ENCODE assay signal across 8 mouse cellular contexts in the genomic region with DNA sequence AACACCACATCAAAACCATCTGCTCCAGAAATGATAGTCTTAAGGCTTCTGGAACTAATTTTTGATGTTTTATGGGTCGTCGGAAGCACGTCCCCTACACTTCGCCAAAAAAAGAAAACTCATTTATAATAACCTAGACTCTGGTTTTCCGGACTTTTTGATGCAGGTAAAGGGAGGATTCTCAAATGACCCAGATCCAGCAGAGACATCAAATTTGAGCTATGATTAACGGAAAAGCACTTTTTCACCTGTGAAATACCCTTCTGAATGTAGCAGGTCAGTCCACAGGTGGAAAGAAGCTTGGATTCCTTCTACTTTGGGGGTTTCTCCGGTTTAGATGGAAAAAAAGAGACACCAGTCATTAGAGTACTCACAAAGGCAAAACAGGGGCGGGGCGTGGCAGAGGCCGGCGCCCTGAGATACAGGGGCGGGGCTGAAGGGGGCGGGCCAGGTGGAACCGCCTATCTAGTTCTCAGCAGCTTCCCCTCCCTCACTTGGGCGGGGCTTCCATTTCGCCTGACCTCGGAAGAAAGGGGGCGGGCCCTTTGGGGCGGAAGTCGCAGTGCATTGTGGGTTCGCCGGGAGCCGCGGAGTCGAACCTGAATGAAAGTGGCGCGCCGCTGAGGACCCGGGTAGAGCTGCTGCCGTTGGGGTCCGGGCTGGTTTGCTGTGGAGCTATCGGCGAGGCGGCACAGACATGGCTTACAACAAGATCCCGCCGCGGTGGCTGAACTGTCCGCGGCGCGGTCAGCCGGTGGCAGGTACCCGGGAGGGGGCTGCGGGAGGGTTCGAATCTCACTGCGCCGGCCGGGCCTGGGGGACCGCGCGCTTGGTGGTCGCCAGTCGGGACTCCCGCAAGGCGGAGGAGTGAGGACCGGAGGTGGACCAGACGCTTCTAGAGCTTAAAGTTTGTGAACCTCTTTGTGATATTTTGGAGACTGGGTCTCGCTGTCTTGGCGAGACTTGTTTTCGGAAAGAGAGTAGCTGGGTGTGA. TPM values are rescaled to one million over a fixed set of nuclear protein-coding genes. Genes with fewer than 3 reads are reported as not detected.
A peak's percentile ranks its signal among the peaks of the same experiment; 100 is the strongest.
DNase-seq lines count a peak whose midpoint lies in the region; ATAC-seq lines count a peak whose summit lies in the region.

A gene (plus strand): TSS at position 548 of the 994 bp plus-strand sequence.

- H3K9me3 ChIP-seq in lung, embryonic 16.5 days (ENCODE audit: control insufficient read depth, low read length), result no peaks in the 10 kb centered on the region

- peak within 1 kb of the TSS; percentile 87 for H3K9ac ChIP-seq in lung, embryonic 16.5 days (ENCODE audit: low read length)

- peak within 1 kb of the TSS; percentile 70 for H3K4me2 ChIP-seq in lung, embryonic 16.5 days (ENCODE audit: low read depth, low read length)

- H3K4me1 ChIP-seq in lung, embryonic 16.5 days (replicated peaks; ENCODE audit: control insufficient read depth, insufficient read depth, low read length), result peaks cover 5% of the 10 kb centered on the region; the same call in 1 of the 2 replicates

- H3K4me3 ChIP-seq in lung, embryonic 16.5 days (ENCODE audit: low read length), result peak within 1 kb of the TSS; percentile 90

- DNase-seq in MEL-GATA-1-ER (ENCODE audit: extremely low read depth, low read depth), result peak; percentile 81
- peak; percentile 93 for DNase-seq in cerebellum, adult 8-10 months
- peak; percentile 95 for DNase-seq in forelimb bud, embryonic 11.5 days (ENCODE audit: low read depth, low spot score)
- peak; percentile 83 for DNase-seq in layer of hippocampus, adult 9-10 months (ENCODE audit: low spot score)
- peak; percentile 77 for DNase-seq in ovary, postnatal 10 days (ENCODE audit: low spot score)
- peak; percentile 98 to 99 for DNase-seq in thymus, postnatal 10 days (ENCODE audit: low spot score in 2 of 2)

- peak within 1 kb of the TSS; percentile 45; the same call in 1 of the 2 replicates for H3K27ac ChIP-seq in lung, embryonic 16.5 days (ENCODE audit: low read length)

- no peaks in the 10 kb centered on the region for H3K36me3 ChIP-seq in lung, embryonic 16.5 days (ENCODE audit: control insufficient read depth, insufficient read depth, low read length)

- peak; percentile 95 to 98 for ATAC-seq in hematopoietic stem cell, adult 5-6 weeks (replicated peaks in 1 of 2; ENCODE audit: insufficient read depth in 1 of 2, low FRiP score in 2 of 2, low TSS enrichment in 1 of 2, low read depth in 1 of 2, poor library complexity in 2 of 2, severe bottlenecking in 2 of 2)
- ATAC-seq in lung, embryonic 16.5 days (ENCODE audit: low read depth), result peak; percentile 98

- H3K27me3 ChIP-seq in lung, embryonic 16.5 days (ENCODE audit: control insufficient read depth, insufficient read depth, low read depth, low read length), result no peaks in the 10 kb centered on the region

- 3% methylated on average over 59 of the region's 60 CpGs for WGBS in lung, embryonic 16.5 days

RNA-seq across cellular contexts. Expression of the gene that starts here (rescaled TPM):
- 44.5 and 54.0 TPM in 2 replicates for total RNA-seq in hematopoietic stem cell, adult 5-6 weeks (2017)
- polyA plus RNA-seq in lung, embryonic 16.5 days (2015; fragmentation: Nextera tagmentation; extraction: Ambion mirVana), result 20.0 and 22.0 TPM in 2 replicates

Comparison
In these comparisons a context has a peak if more than half of its experiments do, and no peak if none do; other contexts are left out.
1. Peak in every context shown above with its lines: DNase-seq, ATAC-seq, H3K4me3 ChIP-seq and H3K27ac ChIP-seq.